Mouse (Mus musculus): ENCODE measurements around the gene Pdlim5. TPM values are rescaled to one million over a fixed set of nuclear protein-coding genes. Genes with fewer than 3 reads are reported as not detected.

The Pdlim5 gene
- polyA plus RNA-seq, 1 experiment from 2014 or later, result 17.5 TPM

DNA sequence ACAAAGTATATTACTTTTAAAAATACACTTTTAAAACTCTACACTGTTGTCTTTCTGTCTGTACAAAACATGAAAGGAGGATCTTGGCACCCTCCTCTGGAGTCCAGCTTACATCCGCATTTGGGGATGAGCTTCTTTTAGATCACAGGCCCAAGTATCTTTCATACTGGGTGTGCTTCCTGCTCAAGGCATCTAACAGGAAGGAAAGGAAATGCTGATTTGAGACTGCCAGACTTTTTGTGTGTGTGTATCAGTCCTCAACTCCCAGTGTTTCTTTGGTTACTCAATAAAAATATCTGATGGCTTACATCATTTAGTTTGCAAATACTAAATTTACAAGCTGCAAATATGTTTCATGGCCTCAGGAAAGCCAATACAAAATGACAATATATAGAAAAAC is 42.3 kb downstream of the Pdlim5 start:
- 84% methylated on average over 1 of the region's 1 CpGs for WGBS
- Histone ChIP-seq H3K4me1 (ENCODE audit: control insufficient read depth, insufficient read depth, low read length) (no peaks in the 10 kb centered on the region), H3K9me3 (ENCODE audit: control insufficient read depth, low read length) (no peaks in the 10 kb centered on the region), H3K27ac (ENCODE audit: low read depth, low read length) (no peak overlapping the region), H3K27me3 (ENCODE audit: control insufficient read depth, insufficient read depth, low read length) (no peaks in the 10 kb centered on the region), H3K36me3 (ENCODE audit: control insufficient read depth, insufficient read depth, low read length) (no peaks in the 10 kb centered on the region), H3K9ac (ENCODE audit: low read length) (no peak overlapping the region), H3K4me2 (no peak overlapping the region), H3K4me3 (ENCODE audit: low read depth, low read length) (no peak overlapping the region)
- ATAC-seq (ENCODE audit: low FRiP score) (no peak), DNase-seq (ENCODE audit: low spot score, missing footprints) (no peak)

DNA sequence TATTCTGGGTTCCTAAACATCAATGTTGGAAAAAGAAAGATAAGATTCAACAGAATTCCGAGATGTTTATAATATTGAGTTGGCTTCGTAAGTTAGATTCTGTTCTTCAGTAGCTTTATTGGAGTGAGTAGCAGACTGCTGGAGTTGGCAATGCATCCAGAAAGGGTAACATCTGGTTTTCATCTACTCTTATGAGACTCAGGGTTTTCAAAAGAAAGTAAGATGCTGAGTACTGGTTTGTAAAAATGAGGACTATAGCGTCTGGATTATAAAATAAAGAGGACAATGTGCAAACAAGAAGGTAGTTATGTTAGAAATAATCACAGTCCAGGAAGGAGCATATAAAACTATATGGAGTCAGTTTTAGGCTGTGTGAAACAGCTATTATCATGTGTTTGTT is 45.0 kb downstream of the Pdlim5 start:
- Histone ChIP-seq H3K27ac (ENCODE audit: low read depth, low read length) (no peak overlapping the region), H3K36me3 (ENCODE audit: control insufficient read depth, insufficient read depth, low read length) (no peaks in the 10 kb centered on the region), H3K4me1 (ENCODE audit: control insufficient read depth, insufficient read depth, low read length) (no peaks in the 10 kb centered on the region), H3K4me2 (no peak overlapping the region), H3K4me3 (ENCODE audit: low read depth, low read length) (no peak overlapping the region), H3K9me3 (ENCODE audit: control insufficient read depth, low read length) (no peaks in the 10 kb centered on the region), H3K9ac (ENCODE audit: low read length) (no peak overlapping the region), H3K27me3 (ENCODE audit: control insufficient read depth, insufficient read depth, low read length) (no peaks in the 10 kb centered on the region)
- 85% methylated on average over 3 of the region's 3 CpGs for WGBS
- ATAC-seq (ENCODE audit: low FRiP score) (no peak), DNase-seq (ENCODE audit: low spot score, missing footprints) (no peak)

DNA sequence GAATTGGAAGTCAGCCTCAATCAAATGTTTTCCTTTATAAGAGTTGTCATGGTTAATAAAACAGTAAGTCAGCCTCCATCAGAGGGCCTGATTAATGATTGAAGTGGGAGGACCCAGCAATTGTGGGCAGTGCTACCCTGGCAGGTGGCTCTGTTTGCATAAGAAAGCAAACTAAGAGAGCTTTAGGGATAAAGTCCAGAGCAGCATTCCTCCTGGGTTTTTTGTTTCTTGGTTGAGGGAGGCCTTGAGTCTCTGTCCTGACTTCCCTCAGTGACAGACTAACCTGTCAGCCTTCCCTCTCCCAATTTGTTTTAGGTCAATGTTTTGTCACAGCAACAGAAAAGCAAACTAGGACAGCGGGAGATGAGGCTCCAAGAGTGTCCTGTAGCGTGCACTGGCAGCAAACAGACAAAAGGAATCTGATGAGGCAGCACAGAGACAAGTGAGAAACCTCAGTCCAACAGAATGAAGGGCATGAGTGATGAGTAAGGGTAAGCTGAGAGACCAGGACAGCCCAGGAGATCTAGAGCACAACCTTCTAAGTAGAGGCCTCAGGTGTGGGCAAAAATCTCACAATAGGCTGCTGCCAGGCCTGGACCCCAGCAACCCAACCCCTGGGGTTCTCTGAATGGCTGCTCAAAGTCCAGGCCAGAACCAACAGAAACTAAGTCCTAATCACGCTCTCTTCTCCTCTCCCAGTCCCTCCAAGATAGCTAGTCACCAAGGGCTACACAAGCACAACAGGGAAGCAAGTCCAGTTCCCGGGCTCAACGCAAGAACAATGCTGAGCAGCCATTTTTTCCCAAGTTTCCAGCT is 46.5 kb downstream of the Pdlim5 start:
- no peaks in the 10 kb centered on the region for H3K4me1 ChIP-seq (ENCODE audit: control insufficient read depth, insufficient read depth, low read length)
- ATAC-seq (ENCODE audit: low FRiP score), result no peak
- H3K9ac ChIP-seq (ENCODE audit: low read length), result no peak overlapping the region
- no peak for DNase-seq (ENCODE audit: low spot score, missing footprints)
- no peaks in the 10 kb centered on the region for H3K27me3 ChIP-seq (ENCODE audit: control insufficient read depth, insufficient read depth, low read length)
- no peak overlapping the region for H3K4me3 ChIP-seq (ENCODE audit: low read depth, low read length)
- WGBS, result 65% methylated on average over 5 of the region's 5 CpGs
- no peaks in the 10 kb centered on the region for H3K9me3 ChIP-seq (ENCODE audit: control insufficient read depth, low read length)
- no peak overlapping the region for H3K4me2 ChIP-seq
- H3K36me3 ChIP-seq (ENCODE audit: control insufficient read depth, insufficient read depth, low read length), result no peaks in the 10 kb centered on the region
- no peak overlapping the region for H3K27ac ChIP-seq (ENCODE audit: low read depth, low read length)

DNA sequence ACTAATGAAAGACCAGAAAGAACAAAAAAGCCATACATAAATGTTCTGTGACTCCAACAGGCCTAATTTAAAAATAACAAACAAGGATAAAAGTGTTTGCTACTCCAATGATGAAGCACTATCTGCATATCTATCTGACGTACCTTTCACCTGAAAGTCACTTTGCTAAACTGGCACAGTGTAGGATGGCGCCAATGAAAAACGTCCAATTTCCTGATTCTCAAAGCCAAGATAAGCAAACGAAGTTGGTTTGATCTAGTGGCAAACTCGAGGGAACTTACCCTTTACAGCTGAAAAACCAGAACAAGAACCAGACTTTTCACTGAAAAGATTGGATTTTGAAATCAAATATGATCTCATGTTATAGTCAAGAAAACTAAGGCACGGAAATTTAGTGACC is 49.2 kb downstream of the Pdlim5 start:
- H3K27me3 ChIP-seq (ENCODE audit: control insufficient read depth, insufficient read depth, low read length), result no peaks in the 10 kb centered on the region
- H3K4me2 ChIP-seq, result no peak overlapping the region
- DNase-seq (ENCODE audit: low spot score, missing footprints) (no peak), ATAC-seq (ENCODE audit: low FRiP score) (no peak)
- 87% methylated on average over 6 of the region's 6 CpGs for WGBS
- no peaks in the 10 kb centered on the region for H3K9me3 ChIP-seq (ENCODE audit: control insufficient read depth, low read length)
- no peaks in the 10 kb centered on the region for H3K4me1 ChIP-seq (ENCODE audit: control insufficient read depth, insufficient read depth, low read length)
- no peak overlapping the region for H3K27ac ChIP-seq (ENCODE audit: low read depth, low read length)
- no peak overlapping the region for H3K4me3 ChIP-seq (ENCODE audit: low read depth, low read length)
- H3K9ac ChIP-seq (ENCODE audit: low read length), result no peak overlapping the region
- H3K36me3 ChIP-seq (ENCODE audit: control insufficient read depth, insufficient read depth, low read length), result no peaks in the 10 kb centered on the region

DNA sequence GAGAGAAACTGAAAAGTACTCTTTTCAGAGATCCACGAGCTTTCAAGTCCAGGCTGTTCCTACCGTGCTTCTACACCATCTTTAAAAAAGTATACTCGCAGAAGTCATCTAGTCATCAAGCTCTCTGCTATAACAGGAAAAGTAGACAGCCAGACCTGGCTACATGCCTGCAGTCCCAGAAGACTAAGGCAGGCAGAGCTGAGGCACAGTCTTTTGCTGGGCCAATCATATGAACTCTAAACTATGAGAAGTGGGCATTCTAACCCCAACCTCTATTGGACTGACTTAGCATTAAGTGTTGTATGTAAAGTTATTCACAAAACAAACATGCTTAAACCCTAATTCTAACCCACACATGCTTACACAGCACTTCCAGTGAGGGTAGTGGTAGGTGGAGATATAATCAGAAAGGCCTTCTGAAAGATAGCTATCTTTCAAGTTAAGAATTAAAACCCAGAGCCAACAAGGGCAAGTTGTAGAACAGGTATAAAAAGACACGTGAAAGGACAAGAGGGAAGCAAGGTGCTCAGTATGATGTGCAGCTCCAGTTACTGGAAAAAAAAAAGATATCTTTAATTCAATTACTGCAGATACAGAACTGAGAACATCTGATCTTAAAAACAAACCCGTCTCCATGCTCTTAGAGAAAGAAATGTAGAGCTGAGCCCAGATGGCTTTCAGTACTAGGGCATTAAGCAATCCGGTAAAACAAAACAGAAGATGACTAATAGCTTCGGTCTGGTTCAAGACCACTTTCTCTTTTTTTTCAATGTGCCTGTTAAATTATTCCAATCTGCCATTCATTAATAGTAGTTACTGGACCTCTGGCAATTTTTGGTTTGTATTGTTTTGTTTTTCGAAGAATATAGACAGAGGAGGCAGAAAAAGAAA is 50.0 kb downstream of the Pdlim5 start:
- no peaks in the 10 kb centered on the region for H3K36me3 ChIP-seq (ENCODE audit: control insufficient read depth, insufficient read depth, low read length)
- no peaks in the 10 kb centered on the region for H3K27me3 ChIP-seq (ENCODE audit: control insufficient read depth, insufficient read depth, low read length)
- H3K9ac ChIP-seq (ENCODE audit: low read length), result no peak overlapping the region
- ATAC-seq (ENCODE audit: low FRiP score) (no peak), DNase-seq (ENCODE audit: low spot score, missing footprints) (no peak)
- H3K4me2 ChIP-seq, result no peak overlapping the region
- 87% methylated on average over 8 of the region's 8 CpGs for WGBS
- H3K27ac ChIP-seq (ENCODE audit: low read depth, low read length), result no peak overlapping the region
- H3K9me3 ChIP-seq (ENCODE audit: control insufficient read depth, low read length), result no peaks in the 10 kb centered on the region
- no peaks in the 10 kb centered on the region for H3K4me1 ChIP-seq (ENCODE audit: control insufficient read depth, insufficient read depth, low read length)
- no peak overlapping the region for H3K4me3 ChIP-seq (ENCODE audit: low read depth, low read length)

DNA sequence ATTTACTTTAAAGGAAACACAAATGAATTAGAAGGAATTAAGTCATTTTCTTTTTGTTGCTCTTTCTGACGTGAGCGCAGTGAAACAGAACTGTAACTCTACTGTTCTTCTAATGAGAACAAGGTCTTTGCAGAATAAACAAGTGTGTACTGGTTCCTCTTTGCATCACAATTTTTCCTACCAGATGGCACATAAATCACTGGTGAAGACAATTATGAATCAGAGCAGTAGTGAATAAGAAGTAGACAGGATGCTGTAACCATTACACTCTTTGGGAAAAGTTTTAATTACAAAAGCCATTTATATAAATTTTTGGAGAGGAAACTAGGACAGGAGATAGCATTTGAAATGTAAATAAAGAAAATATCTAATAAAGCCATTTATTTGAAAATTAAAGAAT is 51.7 kb downstream of the Pdlim5 start:
- Histone ChIP-seq H3K9me3 (ENCODE audit: control insufficient read depth, low read length) (no peaks in the 10 kb centered on the region), H3K4me1 (ENCODE audit: control insufficient read depth, insufficient read depth, low read length) (no peaks in the 10 kb centered on the region), H3K27me3 (ENCODE audit: control insufficient read depth, insufficient read depth, low read length) (no peaks in the 10 kb centered on the region), H3K36me3 (ENCODE audit: control insufficient read depth, insufficient read depth, low read length) (no peaks in the 10 kb centered on the region), H3K9ac (ENCODE audit: low read length) (no peak overlapping the region), H3K27ac (ENCODE audit: low read depth, low read length) (no peak overlapping the region), H3K4me3 (ENCODE audit: low read depth, low read length) (no peak overlapping the region), H3K4me2 (no peak overlapping the region)
- WGBS, result 96% methylated on average over 2 of the region's 2 CpGs
- DNase-seq (ENCODE audit: low spot score, missing footprints) (no peak), ATAC-seq (ENCODE audit: low FRiP score) (no peak)

DNA sequence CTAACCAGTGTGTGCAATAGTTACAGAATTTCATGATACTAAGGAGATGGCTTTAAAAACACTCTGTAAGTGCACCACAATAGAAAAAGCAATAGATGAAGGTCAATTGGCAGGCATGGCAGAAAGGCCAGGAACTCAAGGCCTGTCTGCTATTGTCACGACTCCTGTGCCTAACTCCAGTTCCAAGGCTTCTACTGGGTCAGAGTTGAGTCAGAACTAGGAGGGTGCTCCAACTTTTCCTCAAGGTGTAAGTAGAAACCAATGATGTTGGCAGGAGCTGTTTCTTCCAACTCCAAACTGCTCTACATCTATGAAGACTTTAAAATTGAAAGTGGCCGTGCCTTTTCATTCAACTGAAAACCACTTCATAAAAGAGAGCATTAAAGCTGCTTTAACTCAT is 54.8 kb downstream of the Pdlim5 start:
- no peak overlapping the region for H3K27ac ChIP-seq (ENCODE audit: low read depth, low read length)
- H3K9ac ChIP-seq (ENCODE audit: low read length), result no peak overlapping the region
- H3K4me2 ChIP-seq, result no peak overlapping the region
- no peaks in the 10 kb centered on the region for H3K36me3 ChIP-seq (ENCODE audit: control insufficient read depth, insufficient read depth, low read length)
- no peaks in the 10 kb centered on the region for H3K9me3 ChIP-seq (ENCODE audit: control insufficient read depth, low read length)
- H3K27me3 ChIP-seq (ENCODE audit: control insufficient read depth, insufficient read depth, low read length), result no peaks in the 10 kb centered on the region
- WGBS, result 72% methylated on average over 2 of the region's 2 CpGs
- H3K4me3 ChIP-seq (ENCODE audit: low read depth, low read length), result no peak overlapping the region
- H3K4me1 ChIP-seq (ENCODE audit: control insufficient read depth, insufficient read depth, low read length), result no peaks in the 10 kb centered on the region
- no peak for ATAC-seq (ENCODE audit: low FRiP score)
- no peak for DNase-seq (ENCODE audit: low spot score, missing footprints)

DNA sequence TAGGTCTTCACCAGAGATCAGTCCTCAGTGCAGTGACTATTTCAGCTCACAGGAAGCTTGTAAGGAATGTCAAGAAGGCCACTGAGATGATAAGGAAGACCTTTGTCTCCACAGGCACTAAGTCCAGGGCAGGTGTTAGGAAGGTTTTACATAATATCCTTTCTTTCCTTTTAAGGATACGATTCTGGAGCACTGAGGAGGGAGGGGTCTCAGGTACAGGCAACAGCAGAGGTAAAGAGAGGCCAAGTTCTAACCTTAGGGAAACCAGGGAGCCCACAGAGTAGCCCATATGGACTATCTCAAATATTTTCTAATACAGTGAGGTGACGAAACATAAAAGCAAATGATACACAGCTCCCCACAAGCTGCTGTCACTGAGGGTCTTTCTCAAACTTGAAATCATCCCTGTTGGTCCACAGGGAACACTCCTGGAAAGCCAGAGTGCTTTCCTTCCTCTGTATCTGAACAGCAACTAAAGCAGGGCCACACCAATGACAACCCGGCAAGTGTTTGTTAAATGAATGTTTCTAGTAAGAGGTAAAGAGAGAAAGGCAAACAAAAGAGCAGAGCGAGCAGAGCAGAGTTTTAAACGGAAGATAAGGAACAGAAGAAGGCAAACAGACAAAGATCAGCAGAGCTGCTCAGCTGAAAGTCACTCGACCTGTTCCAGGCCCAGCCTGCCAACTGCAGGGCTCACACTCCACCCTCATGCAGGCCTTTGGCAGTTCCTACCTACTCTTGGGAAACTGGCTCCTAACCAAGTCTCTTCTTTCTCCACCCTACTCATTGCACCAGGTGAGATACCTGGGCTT is 55.9 kb downstream of the Pdlim5 start:
- no peak for ATAC-seq (ENCODE audit: low FRiP score)
- WGBS, result 73% methylated on average over 6 of the region's 6 CpGs

More for the DNA sequence above, 55.9 kb downstream of the Pdlim5 start:
- no peak for DNase-seq (ENCODE audit: low spot score, missing footprints)
- no peak overlapping the region for H3K27ac ChIP-seq (ENCODE audit: low read depth, low read length)
- H3K27me3 ChIP-seq (ENCODE audit: control insufficient read depth, insufficient read depth, low read length), result no peaks in the 10 kb centered on the region
- no peak overlapping the region for H3K9ac ChIP-seq (ENCODE audit: low read length)
- no peaks in the 10 kb centered on the region for H3K4me1 ChIP-seq (ENCODE audit: control insufficient read depth, insufficient read depth, low read length)
- no peaks in the 10 kb centered on the region for H3K9me3 ChIP-seq (ENCODE audit: control insufficient read depth, low read length)
- H3K36me3 ChIP-seq (ENCODE audit: control insufficient read depth, insufficient read depth, low read length), result no peaks in the 10 kb centered on the region
- no peak overlapping the region for H3K4me2 ChIP-seq
- H3K4me3 ChIP-seq (ENCODE audit: low read depth, low read length), result no peak overlapping the region

All from midbrain, embryonic 11.5 days (tissue).